Mouse (Mus musculus) intestine, embryonic 16.5 days (tissue): ENCODE results near the gene Rilp. TPM values are rescaled to one million over a fixed set of nuclear protein-coding genes. Genes with fewer than 3 reads are reported as not detected.

Source experiments
- ATAC-seq: fragments of 200-750 bp; cut with Nextera tagmentation; 2 replicates; pipeline ENCODE4 v1.8.0; 2017; ENCODE audit warnings: moderate TSS enrichment, moderate library complexity
- H3K27ac ChIP-seq: fragments of 300-500 bp; sonication (generic); 2 replicates; pipeline ENCODE4 v1.5.1; 2014; ENCODE audit warnings: mild to moderate bottlenecking, low read length
- H3K27me3 ChIP-seq: fragments of 300-500 bp; sonication (generic); replicated peaks from 2 replicates; pipeline ENCODE4 v1.6.1; 2014; ENCODE audit warnings: low read length, control low read depth, mixed read lengths; ENCODE audit not compliant: control insufficient read depth, insufficient read depth
- H3K36me3 ChIP-seq: fragments of 300-500 bp; sonication (generic); 2 replicates; pipeline ENCODE4 v1.6.1; 2014; ENCODE audit warnings: low read length, control low read depth; ENCODE audit not compliant: control insufficient read depth, insufficient read depth
- H3K4me1 ChIP-seq: fragments of 300-500 bp; sonication (generic); 2 replicates; pipeline ENCODE4 v1.6.1; 2014; ENCODE audit warnings: low read length, control low read depth, mixed read lengths; ENCODE audit not compliant: control insufficient read depth, insufficient read depth
- H3K4me2 ChIP-seq: fragments of 300-500 bp; sonication (generic); 2 replicates; pipeline ENCODE4 v1.6.1; 2014; ENCODE audit warnings: low read depth, low read length, control low read depth
- H3K4me3 ChIP-seq: fragments of 300-500 bp; sonication (generic); 2 replicates; pipeline ENCODE4 v1.5.1; 2014; ENCODE audit warnings: mild to moderate bottlenecking, low read length
- H3K9ac ChIP-seq: fragments of 300-500 bp; sonication (generic); 2 replicates; pipeline ENCODE4 v1.6.1; 2014; ENCODE audit warnings: low read depth, low read length
- H3K9me3 ChIP-seq: fragments of 300-500 bp; sonication (generic); 2 replicates; pipeline ENCODE4 v1.6.1; 2016; ENCODE audit warnings: low read length, control low read depth; ENCODE audit not compliant: control insufficient read depth
- WGBS: fragments of 180-500 bp; shearing (Covaris S2); extraction: QIAGEN DNeasy Blood & Tissue Kit; methylation state at CpG from one replicate; pipeline ENCODE4 v1.1.7; 2014; 5-methylcytosine and 5-hydroxymethylcytosine counted together
- polyA plus RNA-seq: library from polyadenylated mRNA; unstranded; fragments of >200 nt; fragmentation: Nextera tagmentation; extraction: Ambion mirVana; gene quantifications from 2 replicates; pipeline ENCODE4 v1.2.1, GENCODE M21; 2015

Gene Rilp
- polyA plus RNA-seq, 1 experiment from 2014 or later: 2.4 TPM

DNA sequence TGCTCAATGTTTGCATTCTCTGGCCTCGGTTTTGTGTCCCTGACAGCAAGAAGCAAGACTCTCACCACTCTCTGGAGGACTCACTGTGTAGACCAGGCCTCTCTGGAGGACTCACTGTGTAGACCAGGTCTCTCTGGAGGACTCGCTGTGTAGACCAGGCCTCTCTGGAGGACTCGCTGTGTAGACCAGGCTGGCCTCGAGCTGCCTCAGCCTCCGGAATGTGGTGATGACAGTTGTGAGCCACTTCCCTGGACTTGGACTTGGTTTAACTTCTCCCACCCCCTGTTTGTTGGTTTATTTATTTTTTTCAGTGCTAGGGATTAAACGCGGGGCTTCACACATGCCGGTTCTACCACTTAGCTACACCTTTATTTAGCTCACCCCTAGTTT lies 27.1 kb downstream of the Rilp start:
- Histone ChIP-seq H3K27ac (no peak overlapping the region), H3K9me3 (no peaks in the 10 kb centered on the region), H3K9ac (no peak overlapping the region), H3K27me3 (no peaks in the 10 kb centered on the region), H3K4me3 (no peak overlapping the region), H3K4me2 (no peak overlapping the region), H3K4me1 (peaks cover 30% of the 10 kb centered on the region), H3K36me3 (no peaks in the 10 kb centered on the region)
- no peak for ATAC-seq
- 84% methylated on average over 8 of the region's 8 CpGs for WGBS

- no peak for ATAC-seq
- H3K4me1 ChIP-seq: peaks cover 27% of the 10 kb centered on the region
- H3K4me2 ChIP-seq: no peak overlapping the region
- peak overlapping the region; percentile 51 for H3K27ac ChIP-seq
- no peaks in the 10 kb centered on the region for H3K36me3 ChIP-seq
- H3K27me3 ChIP-seq: no peaks in the 10 kb centered on the region
- no peak overlapping the region for H3K4me3 ChIP-seq
- H3K9me3 ChIP-seq: no peaks in the 10 kb centered on the region
- H3K9ac ChIP-seq: peak overlapping the region; percentile 8; the same call in 1 of the 2 replicates
- WGBS: 55% methylated on average over 11 of the region's 11 CpGs
Measured at GRCm38 (mm10) chr11:75537491-75538183, 27.7 kb downstream of the Rilp start.

DNA sequence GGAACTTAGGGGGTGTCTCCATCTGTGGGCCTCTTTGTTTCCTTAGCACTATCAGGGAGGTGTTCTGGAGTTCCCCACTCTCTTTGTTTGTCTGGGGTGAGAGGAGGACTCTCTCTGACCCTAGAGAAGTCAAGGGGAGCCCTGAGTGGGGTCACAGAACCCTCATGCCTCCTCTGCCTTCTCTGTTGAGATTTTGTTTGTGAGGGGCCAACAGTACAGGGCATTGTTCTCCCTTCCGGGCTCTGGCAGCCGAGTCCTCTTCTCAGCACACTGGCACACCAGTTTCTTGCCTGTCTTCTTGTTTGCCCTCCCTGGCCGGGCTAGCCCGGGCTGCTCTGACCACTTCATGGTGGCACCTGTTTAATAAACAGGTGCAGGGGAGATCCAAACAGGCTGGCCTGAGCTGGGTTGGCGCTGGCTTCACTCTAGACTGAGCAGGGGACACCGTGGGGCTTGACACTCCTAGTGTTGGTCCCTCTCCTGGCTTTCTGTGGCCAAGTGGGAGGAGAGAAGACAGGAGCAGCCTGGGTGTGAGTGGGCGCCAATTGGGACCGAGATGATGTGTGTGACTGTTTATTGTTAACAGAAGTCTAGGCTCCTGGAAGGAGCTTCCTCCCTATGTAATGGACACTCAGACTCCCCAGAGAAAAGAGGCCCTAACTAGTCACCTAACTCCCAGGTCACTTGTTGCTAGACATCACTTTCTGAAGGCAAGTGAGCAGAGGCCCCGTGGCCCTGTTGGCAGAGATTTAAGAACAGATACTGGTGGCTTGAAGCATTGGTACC lies 28.5 kb downstream of the Rilp start:
- Histone ChIP-seq H3K4me3 (no peak overlapping the region), H3K9ac (0 out of 2 replicates have a peak overlapping the region, but pooled peaks have one; percentile 8), H3K36me3 (no peaks in the 10 kb centered on the region), H3K4me1 (peaks cover 21% of the 10 kb centered on the region), H3K27ac (peak overlapping the region; percentile 51), H3K27me3 (no peaks in the 10 kb centered on the region), H3K9me3 (no peaks in the 10 kb centered on the region), H3K4me2 (no peak overlapping the region)
- 58% methylated on average over 9 of the region's 9 CpGs for WGBS
- ATAC-seq: no peak

DNA sequence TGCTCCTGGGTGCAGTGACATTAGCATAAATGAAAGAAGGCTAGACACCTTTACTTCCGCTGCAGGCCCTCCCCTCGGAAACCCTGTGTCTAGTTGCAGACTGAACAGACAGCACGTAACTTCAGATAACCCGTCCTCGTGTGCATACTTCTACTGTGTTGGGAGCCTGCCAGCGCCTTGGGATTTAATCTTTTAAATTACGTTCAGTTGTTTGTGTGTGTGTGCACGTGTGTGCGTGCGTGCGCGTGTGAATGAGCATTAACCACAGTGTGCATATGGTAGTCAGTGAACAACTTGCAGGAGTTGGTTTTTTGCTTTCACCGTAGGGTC lies 29.0 kb downstream of the Rilp start:
- Histone ChIP-seq H3K4me2 (no peak overlapping the region), H3K9ac (no peak overlapping the region), H3K4me1 (peaks cover 21% of the 10 kb centered on the region), H3K9me3 (no peaks in the 10 kb centered on the region), H3K27me3 (no peaks in the 10 kb centered on the region), H3K4me3 (no peak overlapping the region), H3K36me3 (no peaks in the 10 kb centered on the region), H3K27ac (no peak overlapping the region)
- no peak for ATAC-seq
- 89% methylated on average over 13 of the region's 13 CpGs for WGBS

- H3K4me2 ChIP-seq: no peak overlapping the region
- H3K9ac ChIP-seq: no peak overlapping the region
- no peak for ATAC-seq
- WGBS: 83% methylated on average over 8 of the region's 8 CpGs
- H3K4me3 ChIP-seq: no peak overlapping the region
- peaks cover 19% of the 10 kb centered on the region for H3K4me1 ChIP-seq
- H3K27me3 ChIP-seq: no peaks in the 10 kb centered on the region
- H3K27ac ChIP-seq: no peak overlapping the region
- H3K36me3 ChIP-seq: no peaks in the 10 kb centered on the region
- H3K9me3 ChIP-seq: no peaks in the 10 kb centered on the region
Measured at GRCm38 (mm10) chr11:75540209-75540608, 30.3 kb downstream of the Rilp start.

DNA sequence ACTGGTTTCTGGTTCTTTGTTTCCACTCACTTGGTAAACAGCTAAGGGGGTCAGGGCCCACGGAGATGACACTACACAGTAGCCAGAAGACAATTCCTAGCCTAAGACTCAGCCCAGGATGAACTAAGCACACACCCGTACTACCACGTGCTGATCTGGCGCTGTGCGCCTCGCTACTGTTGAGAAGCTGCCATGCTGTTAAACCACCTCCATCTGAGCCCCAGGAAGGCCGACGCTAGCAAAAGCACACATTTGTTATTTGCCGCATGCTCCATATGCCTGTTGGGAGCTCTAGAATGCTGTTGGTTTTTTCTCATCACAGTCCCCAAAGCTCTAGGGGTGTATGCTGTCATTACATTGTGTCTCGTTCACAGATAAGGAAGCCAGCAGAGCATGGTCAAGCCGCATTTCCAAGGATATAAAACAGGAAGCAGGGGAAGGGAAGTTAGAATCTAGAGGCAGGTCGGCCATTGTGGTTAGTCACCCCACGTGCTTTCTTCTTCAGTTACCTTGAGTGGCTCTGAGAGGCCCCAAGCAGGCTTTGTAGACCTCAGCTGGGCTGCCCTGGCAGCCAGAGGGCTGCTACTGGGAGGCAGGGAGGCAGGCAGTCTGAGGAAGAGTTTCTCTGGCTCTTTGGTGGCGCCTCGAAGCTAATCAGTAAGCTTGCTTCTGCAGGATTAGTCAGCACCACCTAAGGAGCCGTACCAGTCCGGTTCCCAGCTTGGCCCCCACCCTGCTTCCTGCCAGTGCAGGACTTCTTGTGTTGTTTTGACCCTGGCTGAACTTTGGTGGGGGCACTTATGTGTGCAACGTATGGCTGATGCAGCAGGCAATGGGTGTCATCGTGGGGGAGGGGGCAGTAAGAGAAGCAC lies 31.1 kb downstream of the Rilp start:
- H3K9me3 ChIP-seq: no peaks in the 10 kb centered on the region
- no peak overlapping the region for H3K9ac ChIP-seq
- H3K36me3 ChIP-seq: no peaks in the 10 kb centered on the region
- H3K4me1 ChIP-seq: peaks cover 13% of the 10 kb centered on the region
- WGBS: 66% methylated on average over 19 of the region's 19 CpGs
- no peaks in the 10 kb centered on the region for H3K27me3 ChIP-seq
- H3K4me3 ChIP-seq: no peak overlapping the region
- H3K27ac ChIP-seq: no peak overlapping the region
- ATAC-seq: peak; percentile 37
- no peak overlapping the region for H3K4me2 ChIP-seq

- no peak overlapping the region for H3K27ac ChIP-seq
- H3K4me3 ChIP-seq: no peak overlapping the region
- 86% methylated on average over 9 of the region's 9 CpGs for WGBS
- no peak overlapping the region for H3K9ac ChIP-seq
- H3K27me3 ChIP-seq: no peaks in the 10 kb centered on the region
- H3K4me1 ChIP-seq: peaks cover 12% of the 10 kb centered on the region
- H3K9me3 ChIP-seq: no peaks in the 10 kb centered on the region
- no peak overlapping the region for H3K4me2 ChIP-seq
- no peak for ATAC-seq
- H3K36me3 ChIP-seq: no peaks in the 10 kb centered on the region
Measured at GRCm38 (mm10) chr11:75544713-75545112, 34.8 kb downstream of the Rilp start.

DNA sequence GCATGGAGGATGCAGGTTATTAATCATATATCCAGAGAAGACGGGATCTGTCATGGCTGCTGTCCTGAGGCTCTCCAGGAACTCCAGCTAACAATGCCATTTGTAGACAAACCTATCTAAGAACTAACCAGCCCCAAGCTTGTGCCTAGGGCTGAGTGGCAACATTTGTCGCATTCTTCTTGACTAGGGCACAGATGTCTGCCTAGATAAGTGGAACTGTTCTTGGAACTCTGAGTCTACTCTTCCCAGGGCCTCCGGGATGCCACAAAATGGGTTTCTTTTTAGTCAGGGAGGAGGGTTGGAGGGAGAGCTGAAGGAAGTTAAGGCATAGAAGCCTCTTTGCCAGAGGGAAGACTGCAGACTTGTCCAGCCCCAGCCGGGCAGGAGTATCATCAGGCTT lies 36.2 kb downstream of the Rilp start:
- H3K27ac ChIP-seq: no peak overlapping the region
- no peaks in the 10 kb centered on the region for H3K36me3 ChIP-seq
- no peak for ATAC-seq
- H3K4me1 ChIP-seq: peaks cover 13% of the 10 kb centered on the region
- H3K9me3 ChIP-seq: no peaks in the 10 kb centered on the region
- 68% methylated on average over 4 of the region's 4 CpGs for WGBS
- H3K9ac ChIP-seq: no peak overlapping the region
- no peak overlapping the region for H3K4me2 ChIP-seq
- no peaks in the 10 kb centered on the region for H3K27me3 ChIP-seq
- H3K4me3 ChIP-seq: no peak overlapping the region

DNA sequence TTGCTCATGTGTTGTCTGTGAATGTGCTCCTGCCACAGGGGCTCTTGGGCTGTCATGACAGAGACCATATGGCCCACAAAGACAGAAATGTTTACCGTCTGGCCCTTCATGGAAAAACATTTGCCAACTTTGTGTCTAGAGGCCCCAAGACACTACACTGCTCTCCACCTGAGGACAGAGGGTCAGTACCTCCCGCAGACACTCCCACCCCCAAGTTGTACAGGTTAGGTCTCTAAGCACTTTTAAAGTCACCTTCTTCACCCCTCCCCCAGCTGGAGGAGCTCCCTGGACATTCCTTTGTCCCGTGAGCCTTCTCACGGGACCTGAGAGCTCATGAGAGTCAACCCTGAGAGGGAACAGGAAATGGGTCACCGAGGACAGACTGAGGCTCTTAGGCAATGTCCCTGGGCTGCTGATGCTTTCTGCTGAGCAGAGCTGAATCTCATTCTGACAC lies 39.8 kb downstream of the Rilp start:
- 0 out of 2 replicates have a peak, but pooled peaks have one; percentile 14 for ATAC-seq
- no peaks in the 10 kb centered on the region for H3K27me3 ChIP-seq
- no peaks in the 10 kb centered on the region for H3K9me3 ChIP-seq
- no peak overlapping the region for H3K4me3 ChIP-seq
- WGBS: 36% methylated on average over 5 of the region's 5 CpGs
- H3K36me3 ChIP-seq: no peaks in the 10 kb centered on the region
- no peak overlapping the region for H3K9ac ChIP-seq
- H3K4me2 ChIP-seq: no peak overlapping the region
- peaks cover 29% of the 10 kb centered on the region for H3K4me1 ChIP-seq
- H3K27ac ChIP-seq: peak overlapping the region; percentile 43; the same call in 1 of the 2 replicates
